Mouse (Mus musculus) gastrocnemius, postnatal 25 days (tissue): ENCODE data around the gene Ccnb1. TPM values are rescaled to one million over a fixed set of nuclear protein-coding genes. Genes with fewer than 3 reads are reported as not detected.
"Not testable (repeated sequence)": the region's sequence is repeated elsewhere in the genome, so short reads cannot be mapped to it uniquely, and the experiment has no call there.

Experiments used
- DNase-seq: peaks from one replicate; pipeline ENCODE4 v3.0.0; 2022
- long read RNA-seq, 2 experiments: library from polyadenylated mRNA; stranded (forward); transcript quantifications; one replicate each; pipeline ENCODE4 v2.0.0; 2021
- total RNA-seq, 2 experiments: library from RNA; stranded (reverse); gene quantifications; 1 replicate in 1 of 2; 2 replicates in 1 of 2; pipeline ENCODE4 v1.2.3; 2021

Gene Ccnb1
- 1 to 10 TPM; 1.0 to 1.2 TPM for total RNA-seq
- long read RNA-seq, experiment 1, result 0 reads
- long read RNA-seq, experiment 2, result 0 reads

GRCm38 (mm10) chr13:100786414-100786867, at the start of gene Ccnb1:
Gene Ccnb1, minus strand, starts transcription at chr13:100786570.
- DNase-seq, result peak; percentile 92

- no peak for DNase-seq
These were observed 48.4 kb upstream of the Ccnb1 start for GRCm38 (mm10) chr13:100834777-100835176.

- no peak for DNase-seq
These were observed 47.3 kb upstream of the Ccnb1 start for GRCm38 (mm10) chr13:100833640-100834002.

GRCm38 (mm10) chr13:100832741-100833639, 46.6 kb upstream of the Ccnb1 start, which contains the start of gene Slc30a5:
Gene Slc30a5, minus strand, starts transcription at chr13:100833427.
- DNase-seq, result peak; percentile 99

GRCm38 (mm10) chr13:100832188-100832587, 45.8 kb upstream of the Ccnb1 start:
- DNase-seq, result no peak

- no peak for DNase-seq
These were observed 44.8 kb upstream of the Ccnb1 start for GRCm38 (mm10) chr13:100831123-100831522.

- no peak for DNase-seq
These were observed 39.4 kb upstream of the Ccnb1 start for GRCm38 (mm10) chr13:100825627-100826410.

GRCm38 (mm10) chr13:100824916-100825315, 38.5 kb upstream of the Ccnb1 start:
- DNase-seq, result no peak

- DNase-seq, result no peak
These were observed 37.9 kb upstream of the Ccnb1 start for GRCm38 (mm10) chr13:100824306-100824705.

- DNase-seq, result no peak
These were observed 37.5 kb upstream of the Ccnb1 start for GRCm38 (mm10) chr13:100823863-100824262.

- no peak for DNase-seq
These were observed 28.1 kb upstream of the Ccnb1 start for GRCm38 (mm10) chr13:100814451-100814850.

GRCm38 (mm10) chr13:100805776-100806175, 19.4 kb upstream of the Ccnb1 start:
- no peak for DNase-seq

GRCm38 (mm10) chr13:100797171-100797570, 10.8 kb upstream of the Ccnb1 start:
- DNase-seq, result no peak

- no peak for DNase-seq
These were observed 2.7 kb upstream of the Ccnb1 start for GRCm38 (mm10) chr13:100789083-100789482.

- not testable (repeated sequence) for DNase-seq
These were observed 1.7 kb upstream of the Ccnb1 start for GRCm38 (mm10) chr13:100788057-100788456.

- DNase-seq, result no peak
These were observed 1.1 kb upstream of the Ccnb1 start for GRCm38 (mm10) chr13:100787316-100788010.

- no peak for DNase-seq
These were observed 460 bp downstream of the Ccnb1 start for GRCm38 (mm10) chr13:100785806-100786413.

- no peak for DNase-seq
These were observed 8.9 kb downstream of the Ccnb1 start for GRCm38 (mm10) chr13:100777491-100777890.

GRCm38 (mm10) chr13:100776710-100777109, 9.7 kb downstream of the Ccnb1 start:
- no peak for DNase-seq

GRCm38 (mm10) chr13:100776056-100776419, 10.3 kb downstream of the Ccnb1 start:
- DNase-seq, result no peak

GRCm38 (mm10) chr13:100775252-100776055, 10.9 kb downstream of the Ccnb1 start, which contains the start of gene Cenph:
Gene Cenph, minus strand, starts transcription at chr13:100775899.
- peak; percentile 61 for DNase-seq
